Comparison of ENCODE assay signal across 10 mouse cellular contexts in the genomic region with DNA sequence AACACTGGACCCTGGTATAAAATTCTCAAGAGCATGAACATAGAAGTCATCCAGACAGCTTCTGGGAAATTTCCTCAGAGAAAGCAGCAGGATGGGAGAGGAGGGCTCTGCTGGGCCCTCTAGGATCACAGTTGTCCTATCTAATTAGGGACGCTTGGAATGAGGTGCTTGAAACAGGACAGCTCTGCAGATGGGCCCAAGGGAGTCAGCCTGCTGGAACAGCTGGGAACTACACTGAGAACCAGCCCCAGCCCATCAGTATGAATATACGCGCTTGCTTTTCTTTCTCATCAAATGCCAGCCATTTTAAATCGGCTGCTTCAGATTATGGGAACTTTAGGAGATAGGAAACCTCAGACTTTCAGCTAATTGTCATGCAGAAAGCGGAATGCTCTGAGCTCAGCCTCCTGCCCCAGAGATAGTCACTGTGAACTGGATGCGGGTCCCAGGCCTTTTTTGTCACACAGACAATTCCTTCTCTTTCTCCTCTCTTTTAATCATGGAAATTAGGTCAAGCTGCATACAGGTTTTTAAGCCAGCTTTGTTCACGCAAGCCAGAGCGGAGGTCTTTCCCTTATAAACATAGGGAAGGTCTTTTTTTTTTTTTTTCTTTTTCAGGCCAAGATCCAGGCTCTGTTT.
DNase-seq lines count a peak whose midpoint lies in the region; ATAC-seq and TF ChIP-seq lines count a peak whose summit lies in the region.
"Had no signal": no experiment of that assay in that cellular context is flagged by ENCODE, and none has a peak within 500 bp of the region (broad histone marks: within the 10 kb centered on the region; RNA-seq: fewer than 3 reads in every experiment).

No protein-coding gene starts in this region.

- peak; percentile 70 for ATAC-seq in forebrain, embryonic 16.5 days
- peak; percentile 92 for ATAC-seq in midbrain, embryonic 11.5 days (ENCODE audit: low FRiP score)
- ATAC-seq: Patski had no signal

- DNase-seq in cerebellum, adult 2 months = no peak
- no peak for DNase-seq in cerebellum, adult 11 months
- DNase-seq in midbrain, embryonic 11.5 days (ENCODE audit: low spot score, missing footprints) = peak; percentile 93
- DNase-seq in kidney, postnatal 4 days = no peak
- DNase-seq in thymus, adult 18-20 months = no peak
- DNase-seq in layer of hippocampus, adult 18-20 months (ENCODE audit: low spot score in 2 of 2) = no peak

- peaks cover 4% of the 10 kb centered on the region; the same call in 1 of the 2 replicates for H3K9me3 ChIP-seq in E14TG2a.4 (ENCODE audit: low read length)
- H3K9me3 ChIP-seq in forebrain, embryonic 16.5 days (ENCODE audit: control insufficient read depth, low read length) = no peaks in the 10 kb centered on the region
- H3K9me3 ChIP-seq in midbrain, embryonic 11.5 days (ENCODE audit: control insufficient read depth, low read length) = no peaks in the 10 kb centered on the region

- TF ChIP-seq POLR2A in cerebellum, adult 2 months (IDR thresholded peaks at IDR 0.05; ENCODE audit: borderline replicate concordance, insufficient read depth, low read length) = no peak

- TF ChIP-seq CTCF in cerebellum, adult 2 months (IDR thresholded peaks at IDR 0.05; ENCODE audit: borderline replicate concordance, insufficient read depth, low read depth, low read length) = no peak
- TF ChIP-seq CTCF in E14TG2a.4 (conservative IDR thresholded peaks at IDR 0.05; ENCODE audit: low read length) = 0 out of 2 replicates have a peak, but pooled peaks have one; percentile 10

- WGBS in cerebellum, adult 2 months = 43% methylated on average over 8 of the region's 8 CpGs
- WGBS in forebrain, embryonic 16.5 days = 25% methylated on average over 8 of the region's 8 CpGs
- WGBS in midbrain, embryonic 11.5 days = 20% methylated on average over 8 of the region's 8 CpGs

- H3K36me3 ChIP-seq in E14TG2a.4 (ENCODE audit: insufficient read depth, low read length) = no peaks in the 10 kb centered on the region
- H3K36me3 ChIP-seq in forebrain, embryonic 16.5 days (ENCODE audit: control insufficient read depth, insufficient read depth) = no peaks in the 10 kb centered on the region
- H3K36me3 ChIP-seq in midbrain, embryonic 11.5 days (ENCODE audit: control insufficient read depth, insufficient read depth, low read length) = no peaks in the 10 kb centered on the region

- H3K27ac ChIP-seq in cerebellum, adult 2 months (ENCODE audit: insufficient read depth, low read length) = peak overlapping the region; percentile 45; the same call in 1 of the 2 replicates
- H3K27ac ChIP-seq in forebrain, embryonic 16.5 days (ENCODE audit: low read length) = no peak overlapping the region
- peak overlapping the region; percentile 71 for H3K27ac ChIP-seq in midbrain, embryonic 11.5 days (ENCODE audit: low read depth, low read length)
- H3K27ac ChIP-seq: macrophage had no signal

- no peak overlapping the region for H3K4me3 ChIP-seq in cerebellum, adult 2 months (replicated peaks; ENCODE audit: insufficient read depth, low read depth, low read length)
- no peak overlapping the region for H3K4me3 ChIP-seq in E14TG2a.4 (replicated peaks; ENCODE audit: low read length)
- H3K4me3 ChIP-seq in forebrain, embryonic 16.5 days (replicated peaks; ENCODE audit: low read length) = no peak overlapping the region
- H3K4me3 ChIP-seq in midbrain, embryonic 11.5 days (ENCODE audit: low read depth, low read length) = no peak overlapping the region

- peaks cover 7% of the 10 kb centered on the region; the same call in 1 of the 2 replicates for H3K4me1 ChIP-seq in cerebellum, adult 2 months (ENCODE audit: control insufficient read depth, insufficient read depth, low read length)
- no peaks in the 10 kb centered on the region; the same call in 1 of the 2 replicates for H3K4me1 ChIP-seq in E14TG2a.4 (replicated peaks; ENCODE audit: low read depth, low read length)
- H3K4me1 ChIP-seq in forebrain, embryonic 16.5 days (replicated peaks; ENCODE audit: control insufficient read depth, insufficient read depth, low read length) = 0 out of 2 replicates have a peak, but pooled peaks cover 3% of the 10 kb centered on the region
- H3K4me1 ChIP-seq in midbrain, embryonic 11.5 days (ENCODE audit: control insufficient read depth, insufficient read depth, low read length) = peaks cover 9% of the 10 kb centered on the region; the same call in 1 of the 2 replicates

- no peak overlapping the region for H3K9ac ChIP-seq in forebrain, embryonic 16.5 days (replicated peaks; ENCODE audit: low read depth, low read length)
- no peak overlapping the region for H3K9ac ChIP-seq in midbrain, embryonic 11.5 days (ENCODE audit: low read length)

- no peak overlapping the region for H3K4me2 ChIP-seq in forebrain, embryonic 16.5 days (ENCODE audit: low read length)
- H3K4me2 ChIP-seq in midbrain, embryonic 11.5 days = no peak overlapping the region

- H3K27me3 ChIP-seq in cerebellum, adult 2 months (ENCODE audit: control insufficient read depth, insufficient read depth, low read length) = no peaks in the 10 kb centered on the region
- H3K27me3 ChIP-seq in E14TG2a.4 (ENCODE audit: insufficient read depth, low read length) = no peaks in the 10 kb centered on the region
- H3K27me3 ChIP-seq in forebrain, embryonic 16.5 days (replicated peaks; ENCODE audit: control insufficient read depth, insufficient read depth, low read length) = no peaks in the 10 kb centered on the region
- H3K27me3 ChIP-seq in midbrain, embryonic 11.5 days (ENCODE audit: control insufficient read depth, insufficient read depth, low read length) = no peaks in the 10 kb centered on the region
